In genomic region chr7:132672481-132672959, GRCm38 (mm10) we compare ENCODE assay signal across 8 mouse cellular contexts.
DNase-seq lines count a peak whose midpoint lies in the region; ATAC-seq and TF ChIP-seq lines count a peak whose summit lies in the region.
"Had no signal": no experiment of that assay in that cellular context is flagged by ENCODE, and none has a peak within 500 bp of the region (broad histone marks: within the 10 kb centered on the region; RNA-seq: fewer than 3 reads in every experiment).

No protein-coding gene starts in this region.

- peaks cover 7% of the 10 kb centered on the region for H3K4me1 ChIP-seq in bone marrow, adult 2 months (ENCODE audit: control insufficient read depth, insufficient read depth, low read length)
- peaks cover 13% of the 10 kb centered on the region; the same call in 1 of the 2 replicates for H3K4me1 ChIP-seq in liver, embryonic 15.5 days (replicated peaks)
- H3K4me1 ChIP-seq in spleen, adult 2 months (ENCODE audit: control insufficient read depth, insufficient read depth, insufficient read length) = peaks cover 12% of the 10 kb centered on the region; the same call in 1 of the 2 replicates
- H3K4me1 ChIP-seq: embryonic facial prominence, embryonic 12.5 days had no signal

- H3K27ac ChIP-seq in bone marrow, adult 2 months (ENCODE audit: control insufficient read depth, insufficient read depth, low read depth, low read length, poor library complexity) = peak overlapping the region; percentile 44
- no peak overlapping the region for H3K27ac ChIP-seq in liver, embryonic 15.5 days (replicated peaks)
- H3K27ac ChIP-seq in spleen, adult 2 months (ENCODE audit: insufficient read depth, low read length) = peak overlapping the region; percentile 60
- H3K27ac ChIP-seq: embryonic facial prominence, embryonic 12.5 days had no signal

- H3K4me2 ChIP-seq in liver, embryonic 15.5 days = no peak overlapping the region
- H3K4me2 ChIP-seq: embryonic facial prominence, embryonic 12.5 days had no signal

- no peaks in the 10 kb centered on the region for H3K27me3 ChIP-seq in liver, embryonic 15.5 days
- H3K27me3 ChIP-seq in spleen, adult 2 months (ENCODE audit: control insufficient read depth, insufficient read depth, low read length) = no peaks in the 10 kb centered on the region
- H3K27me3 ChIP-seq: embryonic facial prominence, embryonic 12.5 days had no signal

- TF ChIP-seq CTCF in bone marrow, adult 2 months (IDR thresholded peaks at IDR 0.05; ENCODE audit: control insufficient read depth, insufficient read depth, low read length) = peak; percentile 24; the same call in 1 of the 2 replicates
- TF ChIP-seq CTCF in spleen, adult 2 months (IDR thresholded peaks at IDR 0.05; ENCODE audit: extremely low read depth, insufficient read depth, insufficient read length, insufficient replicate concordance) = no peak

- 0 out of 2 replicates have a peak, but pooled peaks have one; percentile 59 for TF ChIP-seq POLR2A in bone marrow, adult 2 months (IDR thresholded peaks at IDR 0.05; ENCODE audit: borderline replicate concordance, control insufficient read depth, low read depth, low read length)
- no peak for TF ChIP-seq POLR2A in spleen, adult 2 months (IDR thresholded peaks at IDR 0.05; ENCODE audit: low read depth, low read length)

- no peaks in the 10 kb centered on the region for H3K9me3 ChIP-seq in liver, embryonic 15.5 days (replicated peaks)
- H3K9me3 ChIP-seq: embryonic facial prominence, embryonic 12.5 days had no signal

- peak; percentile 68 for DNase-seq in right cerebral cortex, adult 18-20 months
- DNase-seq in right cerebral cortex, postnatal 36 days (ENCODE audit: low spot score in 2 of 2) = no peak
- DNase-seq in heart, adult 9 months (ENCODE audit: low spot score in 2 of 2) = peak; percentile 87 to 91
- peak; percentile 50 to 59 for DNase-seq in spleen, adult 2 months (ENCODE audit: low read depth in 1 of 2, low spot score in 2 of 2)
- DNase-seq in retina, postnatal 1 day = no peak

- ATAC-seq in liver, embryonic 15.5 days (ENCODE audit: insufficient read depth) = 0 out of 2 replicates have a peak, but pooled peaks have one; percentile 37

- no peak overlapping the region for H3K4me3 ChIP-seq in bone marrow, adult 2 months (replicated peaks; ENCODE audit: control insufficient read depth, low read depth, low read length)
- no peak overlapping the region for H3K4me3 ChIP-seq in liver, embryonic 15.5 days (replicated peaks)
- H3K4me3 ChIP-seq in spleen, adult 2 months (ENCODE audit: extremely low read depth, insufficient read depth, insufficient read length) = no peak overlapping the region
- H3K4me3 ChIP-seq: embryonic facial prominence, embryonic 12.5 days had no signal

- H3K36me3 ChIP-seq in liver, embryonic 15.5 days (replicated peaks) = no peaks in the 10 kb centered on the region
- no peaks in the 10 kb centered on the region for H3K36me3 ChIP-seq in spleen, adult 2 months (ENCODE audit: control insufficient read depth, insufficient read depth, low read length)
- H3K36me3 ChIP-seq: embryonic facial prominence, embryonic 12.5 days had no signal

- H3K9ac ChIP-seq in liver, embryonic 15.5 days = no peak overlapping the region
- H3K9ac ChIP-seq: embryonic facial prominence, embryonic 12.5 days had no signal

- 20% methylated on average over 7 of the region's 7 CpGs for WGBS in bone marrow, adult 2 months
- WGBS in liver, embryonic 15.5 days (ENCODE audit: insufficient replicate concordance) = 33% methylated on average over 7 of the region's 7 CpGs
- 12% methylated on average over 7 of the region's 7 CpGs for WGBS in spleen, adult 2 months

Comparison
In these comparisons a context has a peak if more than half of its experiments do, and no peak if none do; other contexts are left out.
1. DNase-seq: peak in right cerebral cortex, adult 18-20 months (single experiment), heart, adult 9 months (2 of 2) and spleen, adult 2 months (2 of 2); none in right cerebral cortex, postnatal 36 days (0 of 2) and retina, postnatal 1 day (single experiment).